Mouse (Mus musculus) monocyte, adult 2 months (primary cell): Measurements from ENCODE around the gene Dmp1.

Experiments
- DNase-seq, 2 experiments: peaks; one replicate each; pipeline ENCODE4 v3.0.0; 2022; ENCODE audit warnings: low spot score in 2 of 2, low read depth in 1 of 2

Gene Dmp1

GRCm38 (mm10) chr5:104202351-104202750 is at the start of gene Dmp1:
Dmp1 (plus strand) TSS chr5:104202613.
- DNase-seq: no peak

- DNase-seq: no peak
These were observed 44.7 kb upstream of the Dmp1 start for GRCm38 (mm10) chr5:104157701-104158100.

- DNase-seq: no peak
These were observed 43.9 kb upstream of the Dmp1 start for GRCm38 (mm10) chr5:104158332-104159052.

GRCm38 (mm10) chr5:104160581-104160980 is 41.8 kb upstream of the Dmp1 start:
- DNase-seq: no peak

GRCm38 (mm10) chr5:104161390-104161789 is 41.0 kb upstream of the Dmp1 start:
- no peak for DNase-seq

GRCm38 (mm10) chr5:104163536-104163935 is 38.9 kb upstream of the Dmp1 start:
- no peak for DNase-seq

- no peak for DNase-seq
These were observed 32.0 kb upstream of the Dmp1 start, which contains the start of gene Dspp for GRCm38 (mm10) chr5:104170412-104170811. Dspp (plus strand) TSS chr5:104170712.

- no peak for DNase-seq
These were observed 29.3 kb upstream of the Dmp1 start for GRCm38 (mm10) chr5:104173094-104173493.

- DNase-seq: no peak
These were observed 18.7 kb upstream of the Dmp1 start for GRCm38 (mm10) chr5:104183743-104184142.

- no peak for DNase-seq
These were observed 15.1 kb upstream of the Dmp1 start for GRCm38 (mm10) chr5:104187281-104187680.

- no peak for DNase-seq
These were observed 7.3 kb upstream of the Dmp1 start for GRCm38 (mm10) chr5:104195086-104195485.

GRCm38 (mm10) chr5:104201153-104201950 is 1.1 kb upstream of the Dmp1 start:
- no peak for DNase-seq

GRCm38 (mm10) chr5:104212531-104212930 is 10.1 kb downstream of the Dmp1 start:
- DNase-seq: no peak

GRCm38 (mm10) chr5:104218926-104219325 is 16.5 kb downstream of the Dmp1 start:
- no peak for DNase-seq

- DNase-seq: no peak
These were observed 21.9 kb downstream of the Dmp1 start for GRCm38 (mm10) chr5:104224299-104224698.

- DNase-seq: no peak
These were observed 22.3 kb downstream of the Dmp1 start for GRCm38 (mm10) chr5:104224750-104225149.

GRCm38 (mm10) chr5:104228497-104228896 is 26.1 kb downstream of the Dmp1 start:
- no peak for DNase-seq

GRCm38 (mm10) chr5:104236741-104237140 is 34.3 kb downstream of the Dmp1 start:
- no peak for DNase-seq

- no peak for DNase-seq
These were observed 37.4 kb downstream of the Dmp1 start for GRCm38 (mm10) chr5:104239674-104240378.

GRCm38 (mm10) chr5:104244261-104244660 is 41.8 kb downstream of the Dmp1 start:
- DNase-seq: no peak

- DNase-seq: no peak
These were observed 49.4 kb downstream of the Dmp1 start for GRCm38 (mm10) chr5:104251811-104252210.

- no peak for DNase-seq
These were observed 54.2 kb downstream of the Dmp1 start for GRCm38 (mm10) chr5:104256585-104256984.
